Mouse (Mus musculus) midbrain, embryonic 14.5 days (tissue): ENCODE measurements around the gene Creb3. TPM values are rescaled to one million over a fixed set of nuclear protein-coding genes. Genes with fewer than 3 reads are reported as not detected.
"Not testable (repeated sequence)": the region's sequence is repeated elsewhere in the genome, so short reads cannot be mapped to it uniquely, and the experiment has no call there.

ENCODE experiments used
- ATAC-seq: fragments of 200-750 bp; cut with Nextera tagmentation; 2 replicates; pipeline ENCODE4 v1.8.0; 2017; ENCODE audit warnings: moderate number of reproducible peaks, moderate library complexity; ENCODE audit not compliant: low FRiP score, low TSS enrichment
- DNase-seq: peaks from one replicate; pipeline ENCODE4 v3.0.0-alpha.2; 2015
- H3K27ac ChIP-seq: fragments of 300-500 bp; sonication (generic); replicated peaks from 2 replicates; pipeline ENCODE4 v1.5.1; 2014; ENCODE audit warnings: mild to moderate bottlenecking, low read depth, low read length, moderate library complexity
- H3K27me3 ChIP-seq: fragments of 300-500 bp; sonication (generic); 2 replicates; pipeline ENCODE4 v1.6.1; 2014; ENCODE audit warnings: low read length, control low read depth, mixed read lengths; ENCODE audit not compliant: control insufficient read depth, insufficient read depth
- H3K36me3 ChIP-seq: fragments of 300-500 bp; sonication (generic); 2 replicates; pipeline ENCODE4 v1.6.1; 2014; ENCODE audit warnings: low read length, control low read depth; ENCODE audit not compliant: control insufficient read depth, insufficient read depth
- H3K4me1 ChIP-seq: fragments of 300-500 bp; sonication (generic); 2 replicates; pipeline ENCODE4 v1.6.1; 2014; ENCODE audit warnings: mild to moderate bottlenecking, antibody characterized with exemption, low read length, control low read depth; ENCODE audit not compliant: control insufficient read depth, insufficient read depth
- H3K4me2 ChIP-seq: fragments of 300-500 bp; sonication (generic); 2 replicates; pipeline ENCODE4 v1.6.1; 2014; ENCODE audit warnings: mild to moderate bottlenecking, low read length, moderate library complexity
- H3K4me3 ChIP-seq: fragments of 300-500 bp; sonication (generic); replicated peaks from 2 replicates; pipeline ENCODE4 v1.5.1; 2014; ENCODE audit warnings: low read depth, low read length
- H3K9ac ChIP-seq: fragments of 300-500 bp; sonication (generic); replicated peaks from 2 replicates; pipeline ENCODE4 v1.6.1; 2014; ENCODE audit warnings: mild to moderate bottlenecking, low read length, moderate library complexity
- H3K9me3 ChIP-seq: fragments of 300-500 bp; sonication (generic); 2 replicates; pipeline ENCODE4 v1.6.1; 2016; ENCODE audit warnings: low read length, control low read depth, mixed read lengths; ENCODE audit not compliant: control insufficient read depth
- WGBS: fragments of 180-500 bp; shearing (Covaris S2); extraction: QIAGEN DNeasy Blood & Tissue Kit; methylation state at CpG from one replicate; pipeline ENCODE4 v1.1.7; 2014; 5-methylcytosine and 5-hydroxymethylcytosine counted together
- polyA plus RNA-seq: library from polyadenylated mRNA; unstranded; fragments of >200 nt; fragmentation: Nextera tagmentation; extraction: Ambion mirVana; gene quantifications from 2 replicates; pipeline ENCODE4 v1.2.1, GENCODE M21; 2014

The Creb3 gene
- polyA plus RNA-seq, 1 experiment from 2014 or later: 80.9 TPM

- not testable (repeated sequence) for H3K9me3 ChIP-seq, ATAC-seq, H3K9ac ChIP-seq, H3K4me2 ChIP-seq, DNase-seq, H3K4me1 ChIP-seq, H3K27ac ChIP-seq, H3K27me3 ChIP-seq, H3K4me3 ChIP-seq, H3K36me3 ChIP-seq
- 86% methylated on average over 2 of the region's 2 CpGs for WGBS
Observed at GRCm38 (mm10) chr4:43596597-43596996, 34.5 kb downstream of the Creb3 start.

GRCm38 (mm10) chr4:43598200-43598599, 36.1 kb downstream of the Creb3 start:
- Histone ChIP-seq H3K36me3 (no peaks in the 10 kb centered on the region), H3K27ac (no peak overlapping the region), H3K27me3 (no peaks in the 10 kb centered on the region), H3K9me3 (no peaks in the 10 kb centered on the region), H3K9ac (no peak overlapping the region), H3K4me3 (no peak overlapping the region), H3K4me1 (no peaks in the 10 kb centered on the region), H3K4me2 (no peak overlapping the region)
- WGBS: 87% methylated on average over 4 of the region's 4 CpGs
- ATAC-seq (no peak), DNase-seq (no peak)

- ATAC-seq (no peak), DNase-seq (no peak)
- WGBS: 86% methylated on average over 7 of the region's 7 CpGs
- Histone ChIP-seq H3K9ac (no peak overlapping the region), H3K4me1 (no peaks in the 10 kb centered on the region), H3K4me3 (no peak overlapping the region), H3K27me3 (no peaks in the 10 kb centered on the region), H3K36me3 (no peaks in the 10 kb centered on the region), H3K27ac (no peak overlapping the region), H3K9me3 (no peaks in the 10 kb centered on the region), H3K4me2 (no peak overlapping the region)
Observed at GRCm38 (mm10) chr4:43598650-43599380, 36.7 kb downstream of the Creb3 start.

GRCm38 (mm10) chr4:43600195-43600934, 38.2 kb downstream of the Creb3 start:
- 88% methylated on average over 9 of the region's 9 CpGs for WGBS
- no peaks in the 10 kb centered on the region for H3K9me3 ChIP-seq
- ATAC-seq (no peak), DNase-seq (no peak)
- H3K27ac ChIP-seq: no peak overlapping the region
- H3K27me3 ChIP-seq: no peaks in the 10 kb centered on the region
- H3K4me2 ChIP-seq: no peak overlapping the region
- no peaks in the 10 kb centered on the region for H3K36me3 ChIP-seq
- no peak overlapping the region for H3K4me3 ChIP-seq
- H3K4me1 ChIP-seq: no peaks in the 10 kb centered on the region
- H3K9ac ChIP-seq: no peak overlapping the region

GRCm38 (mm10) chr4:43604099-43604498, 42.0 kb downstream of the Creb3 start:
- H3K27ac ChIP-seq: no peak overlapping the region
- H3K4me3 ChIP-seq: no peak overlapping the region
- 77% methylated on average over 3 of the region's 3 CpGs for WGBS
- H3K9me3 ChIP-seq: no peaks in the 10 kb centered on the region
- H3K4me2 ChIP-seq: no peak overlapping the region
- ATAC-seq: no peak
- no peaks in the 10 kb centered on the region for H3K27me3 ChIP-seq
- DNase-seq: no peak
- H3K9ac ChIP-seq: no peak overlapping the region
- no peaks in the 10 kb centered on the region for H3K4me1 ChIP-seq
- no peaks in the 10 kb centered on the region for H3K36me3 ChIP-seq

- no peaks in the 10 kb centered on the region for H3K36me3 ChIP-seq
- 83% methylated on average over 9 of the region's 9 CpGs for WGBS
- H3K4me1 ChIP-seq: no peaks in the 10 kb centered on the region
- no peak overlapping the region for H3K27ac ChIP-seq
- no peak overlapping the region for H3K9ac ChIP-seq
- ATAC-seq: no peak
- no peak overlapping the region for H3K4me3 ChIP-seq
- no peak overlapping the region for H3K4me2 ChIP-seq
- no peaks in the 10 kb centered on the region for H3K9me3 ChIP-seq
- H3K27me3 ChIP-seq: no peaks in the 10 kb centered on the region
- DNase-seq: no peak
Observed at GRCm38 (mm10) chr4:43604751-43605685, 42.9 kb downstream of the Creb3 start.

GRCm38 (mm10) chr4:43612534-43612933, 50.4 kb downstream of the Creb3 start:
- H3K9me3 ChIP-seq: no peaks in the 10 kb centered on the region
- 72% methylated on average over 10 of the region's 10 CpGs for WGBS
- H3K4me3 ChIP-seq: no peak overlapping the region
- ATAC-seq (no peak), DNase-seq (no peak)
- H3K36me3 ChIP-seq: no peaks in the 10 kb centered on the region
- H3K4me1 ChIP-seq: no peaks in the 10 kb centered on the region
- no peak overlapping the region for H3K9ac ChIP-seq
- H3K4me2 ChIP-seq: no peak overlapping the region
- H3K27me3 ChIP-seq: no peaks in the 10 kb centered on the region
- no peak overlapping the region for H3K27ac ChIP-seq

GRCm38 (mm10) chr4:43613060-43613730, 51.1 kb downstream of the Creb3 start:
- no peak for ATAC-seq
- H3K4me3 ChIP-seq: no peak overlapping the region
- H3K27ac ChIP-seq: no peak overlapping the region
- no peaks in the 10 kb centered on the region for H3K27me3 ChIP-seq
- no peaks in the 10 kb centered on the region for H3K36me3 ChIP-seq
- H3K4me2 ChIP-seq: no peak overlapping the region
- no peaks in the 10 kb centered on the region for H3K4me1 ChIP-seq
- DNase-seq: no peak
- H3K9me3 ChIP-seq: no peaks in the 10 kb centered on the region
- no peak overlapping the region for H3K9ac ChIP-seq
- 70% methylated on average over 3 of the region's 3 CpGs for WGBS
